Mouse (Mus musculus) spleen, postnatal 36 days (tissue): ENCODE data around the gene Fgfr2.

Source experiments
- DNase-seq, 2 experiments: peaks; one replicate each; pipeline ENCODE4 v3.0.0; 2022; ENCODE audit warnings: low spot score in 2 of 2, mixed read lengths in 1 of 2

Fgfr2 gene

DNA sequence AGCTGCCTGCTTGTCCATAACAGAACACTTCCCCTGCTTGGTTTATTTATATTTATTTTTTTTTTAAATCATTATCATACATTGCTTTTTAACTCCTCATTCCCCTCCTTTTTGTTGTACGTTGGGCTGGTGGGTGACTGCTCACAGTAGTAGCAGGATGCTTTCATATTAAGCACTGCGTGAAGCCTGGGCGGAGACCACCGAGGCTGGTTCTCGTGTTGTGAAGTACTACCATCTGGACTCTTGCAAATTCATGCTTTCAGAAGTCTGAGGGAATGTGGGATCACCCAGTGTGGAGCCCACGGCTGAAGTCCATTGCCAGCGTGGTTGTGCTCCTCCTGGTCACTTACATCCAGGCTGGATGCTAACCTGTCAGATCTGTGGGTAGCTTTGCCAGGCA lies 2391.4 kb downstream of the Fgfr2 start:
- no peak for DNase-seq

DNA sequence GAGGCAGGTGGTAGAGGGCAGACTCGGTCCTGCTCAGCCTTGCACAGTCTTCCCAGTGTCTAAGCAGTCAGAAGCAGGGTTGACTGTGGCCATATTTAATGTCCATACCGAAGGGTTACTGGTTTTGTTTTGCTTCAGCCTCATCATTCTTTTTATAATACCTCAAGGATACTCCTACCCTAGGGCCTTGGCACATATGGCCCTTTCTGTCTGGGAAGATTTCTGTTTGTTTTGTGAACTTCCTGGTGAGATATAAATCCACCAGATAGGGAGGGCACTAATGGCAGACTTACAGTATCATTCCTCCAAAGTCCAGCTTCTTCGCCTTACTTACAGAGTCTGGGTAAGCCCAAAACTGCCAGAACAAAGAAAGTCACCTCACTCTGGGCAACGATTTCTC lies 2395.6 kb downstream of the Fgfr2 start:
- no peak for DNase-seq

DNA sequence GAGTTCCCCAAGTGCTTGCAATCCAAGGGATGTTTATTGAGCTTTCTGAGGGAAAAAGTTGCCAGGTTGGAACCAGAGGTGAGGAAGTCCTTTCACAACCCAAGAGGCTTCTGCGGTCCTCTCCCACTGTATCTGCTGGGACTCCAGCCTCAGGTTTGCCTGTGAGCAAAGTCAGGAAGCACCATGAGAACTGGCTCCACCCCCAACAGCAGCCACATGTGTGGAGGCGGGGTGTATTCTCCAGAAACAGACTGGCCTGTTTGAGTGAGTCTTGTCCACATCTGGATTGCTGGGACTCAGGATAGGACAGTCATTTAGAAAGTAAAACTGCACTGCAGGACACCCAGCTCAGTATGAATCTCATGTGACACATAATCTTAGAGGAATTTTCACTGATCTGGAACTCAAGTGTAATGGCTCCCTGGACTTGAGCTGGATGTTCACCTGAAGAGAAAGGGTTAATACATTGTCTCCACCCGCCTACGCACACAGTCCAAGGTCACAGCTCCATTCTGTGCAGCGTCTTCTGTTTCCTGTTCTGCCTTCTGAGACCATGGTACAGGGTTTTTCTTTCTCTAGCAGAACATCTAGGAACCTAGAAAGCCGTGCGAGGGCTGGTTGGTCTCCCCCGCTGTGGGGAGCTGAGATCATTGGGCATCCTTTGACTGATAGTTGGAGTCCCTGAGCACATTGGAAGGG lies 2396.3 kb downstream of the Fgfr2 start:
- no peak for DNase-seq

DNA sequence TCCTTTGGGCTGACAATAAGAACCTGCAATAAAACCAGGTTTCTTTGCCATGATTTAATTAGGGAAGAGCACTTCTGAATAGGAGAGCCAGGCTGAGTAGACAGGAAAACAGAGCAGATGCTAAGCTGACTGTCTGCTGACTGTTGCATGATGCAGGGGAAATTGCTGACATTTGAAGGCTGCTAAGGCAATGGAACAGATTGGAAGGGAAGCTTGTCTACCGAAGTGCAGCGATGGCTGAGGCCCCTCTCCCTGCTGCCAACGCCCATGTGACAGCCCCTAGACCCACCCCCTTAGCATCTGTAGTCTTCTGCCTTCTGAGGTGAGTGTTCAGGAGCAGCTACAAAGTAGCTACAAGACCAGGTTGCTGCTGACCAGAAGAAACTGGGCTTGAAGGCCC lies 2397.0 kb downstream of the Fgfr2 start:
- DNase-seq: no peak

DNA sequence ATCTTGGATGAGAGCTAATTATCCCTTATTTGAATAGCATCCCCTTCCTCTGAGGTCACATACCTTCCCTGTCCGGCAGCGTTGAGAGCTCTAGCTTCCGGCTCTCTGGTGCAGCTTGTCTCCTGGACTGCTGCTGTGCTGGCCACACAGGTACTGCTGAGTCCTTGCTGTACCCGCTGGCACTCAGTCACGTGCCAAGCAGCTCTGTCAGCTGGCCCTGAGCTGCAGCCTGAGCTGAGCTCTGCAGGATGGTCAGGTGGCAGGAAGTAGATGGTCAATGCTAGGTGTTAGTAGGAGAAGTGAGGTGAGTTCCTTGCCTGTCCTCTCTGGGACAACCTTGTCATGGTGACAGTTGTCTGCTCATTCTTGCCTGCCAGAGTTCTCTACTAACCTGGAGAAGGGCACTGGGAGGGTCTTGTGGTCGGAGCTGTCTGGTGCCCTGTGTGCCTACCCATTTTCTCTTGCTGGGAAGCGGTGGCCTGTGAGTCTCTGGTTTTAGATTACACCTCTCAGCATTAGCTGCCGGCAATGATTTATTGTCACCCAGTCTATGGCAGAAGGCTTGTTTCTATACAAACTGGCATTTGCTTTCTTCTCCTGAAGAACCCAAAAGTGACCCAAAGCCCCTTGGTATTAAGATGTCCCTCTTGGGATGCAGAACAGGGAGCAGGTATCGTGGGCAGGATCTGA lies 2402.4 kb downstream of the Fgfr2 start:
- DNase-seq: no peak

DNA sequence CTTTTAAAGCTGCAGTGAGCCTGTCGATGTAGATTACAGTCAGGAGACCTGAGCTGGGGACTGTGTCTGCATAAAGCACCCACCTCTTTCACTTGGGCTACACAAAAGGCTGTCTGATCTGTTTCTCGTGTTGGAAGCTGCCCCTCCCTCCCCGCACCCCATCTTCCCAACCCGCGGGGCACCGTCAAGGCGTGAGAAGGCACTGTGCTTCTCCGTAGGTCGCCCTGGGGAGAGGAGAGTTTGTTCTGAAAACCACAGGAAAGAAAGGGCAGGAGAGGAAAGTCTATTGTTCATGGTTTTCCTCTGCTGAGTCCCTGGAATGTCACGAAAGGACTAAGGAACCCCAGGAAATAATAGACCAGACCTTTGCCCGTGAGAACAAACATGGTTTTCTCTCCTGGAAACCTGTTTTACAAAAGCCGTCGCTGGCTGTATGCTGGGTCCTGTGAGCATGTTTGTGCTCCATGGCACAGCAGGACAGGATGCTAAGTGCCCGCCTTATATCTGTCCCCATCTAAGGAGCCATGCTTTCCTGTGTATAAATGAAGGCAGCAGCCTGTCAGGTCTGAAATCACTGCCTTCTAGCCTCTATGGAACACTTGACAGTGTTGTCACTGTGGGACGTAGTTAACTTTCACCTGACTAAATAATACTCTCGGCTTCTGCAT lies 2403.1 kb downstream of the Fgfr2 start:
- DNase-seq: no peak

DNA sequence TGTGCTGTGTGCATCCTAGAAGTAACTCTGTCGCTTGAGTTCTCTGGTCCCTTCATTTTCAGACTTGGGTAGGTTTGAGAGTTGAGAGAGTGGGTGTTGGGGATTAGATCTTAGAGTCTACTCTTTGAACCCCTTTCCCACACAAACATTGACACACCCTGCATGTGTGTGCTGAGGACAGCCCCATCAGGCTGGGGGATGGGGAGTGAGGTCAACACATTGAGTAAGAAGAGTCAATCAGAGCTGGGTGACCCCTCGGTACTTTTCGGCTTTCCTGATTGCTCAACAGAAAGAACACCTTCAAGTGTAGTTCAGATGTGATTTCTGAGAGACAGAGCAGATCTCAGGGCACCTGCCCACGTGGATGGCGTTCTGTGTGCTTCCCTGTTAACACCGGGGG lies 2406.2 kb downstream of the Fgfr2 start:
- DNase-seq: no peak

DNA sequence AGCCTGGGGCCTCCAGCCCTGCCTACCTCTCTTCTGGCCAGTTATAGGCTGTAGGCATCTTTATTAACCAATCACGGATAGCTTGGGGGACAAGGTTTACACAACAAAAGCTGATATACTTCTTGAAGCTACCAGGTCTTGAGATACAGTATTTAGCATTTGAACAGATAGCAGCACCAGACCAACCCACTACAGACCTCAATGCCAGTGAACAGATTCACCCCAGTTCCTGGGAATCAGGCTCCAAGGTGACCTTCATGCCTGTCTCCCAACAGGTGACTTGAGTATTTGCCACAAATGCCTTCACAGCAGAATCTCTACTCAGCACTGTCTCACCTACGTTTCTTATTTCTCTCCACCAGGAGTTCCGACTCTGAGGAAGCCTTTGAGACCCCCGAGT lies 2406.8 kb downstream of the Fgfr2 start:
- no peak for DNase-seq

DNA sequence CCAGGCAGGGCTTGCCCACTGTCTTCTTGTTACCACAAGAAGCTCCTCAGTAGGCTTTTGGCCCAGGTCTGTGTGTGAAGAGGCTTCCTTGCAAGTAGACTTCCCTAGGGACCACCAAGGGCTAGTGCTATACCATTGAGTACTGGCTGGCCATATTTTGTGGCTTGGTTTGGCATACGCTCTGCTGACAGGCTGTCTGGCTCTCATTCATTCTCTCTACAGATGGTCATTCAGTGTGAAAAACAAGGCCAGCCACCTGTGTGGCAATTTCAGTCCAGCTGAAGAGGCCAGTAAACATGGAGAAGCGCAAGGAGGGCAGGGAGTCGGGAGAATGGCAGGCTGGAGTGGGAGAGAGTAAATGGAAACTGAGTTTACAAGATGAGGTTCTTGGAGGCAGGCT lies 2407.7 kb downstream of the Fgfr2 start:
- no peak for DNase-seq

DNA sequence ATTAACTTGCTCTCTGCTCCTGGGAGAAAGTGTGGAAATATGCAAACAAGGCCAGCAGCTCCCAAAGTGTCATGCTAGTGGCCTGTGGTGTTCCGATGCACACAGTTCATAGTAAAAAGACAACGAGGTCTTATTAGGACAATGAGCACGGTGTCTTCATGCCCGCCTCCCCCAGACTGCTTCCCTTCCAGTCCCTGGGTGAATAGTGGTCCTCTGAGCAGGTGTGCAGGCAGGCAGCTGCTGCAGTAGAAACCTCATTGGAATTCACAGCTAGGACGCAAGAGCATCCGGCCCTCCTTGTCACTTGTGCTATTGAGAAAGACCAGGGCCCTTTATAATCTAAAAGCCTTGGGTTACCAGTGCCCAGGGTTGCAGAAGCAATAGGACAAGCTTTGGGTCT lies 2409.8 kb downstream of the Fgfr2 start:
- no peak for DNase-seq

DNA sequence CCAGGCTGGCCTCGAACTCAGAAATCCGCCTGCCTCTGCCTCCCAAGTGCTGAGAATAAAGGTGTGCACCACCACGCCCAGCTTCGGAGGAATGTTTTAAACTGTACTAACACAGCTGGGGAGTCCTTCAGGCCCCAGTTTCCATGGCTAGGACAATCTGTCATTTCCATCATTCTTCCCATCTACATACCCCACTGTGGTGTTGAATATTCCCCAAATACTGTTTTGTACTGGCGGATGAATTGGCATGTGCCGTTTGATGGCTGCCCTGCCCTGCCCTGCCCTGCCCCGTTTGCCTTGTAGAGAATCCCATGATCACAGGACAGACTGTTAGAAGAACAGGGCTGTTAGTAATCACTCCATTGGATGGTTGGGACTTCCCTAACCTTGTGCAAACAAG lies 2411.3 kb downstream of the Fgfr2 start:
- no peak for DNase-seq

DNA sequence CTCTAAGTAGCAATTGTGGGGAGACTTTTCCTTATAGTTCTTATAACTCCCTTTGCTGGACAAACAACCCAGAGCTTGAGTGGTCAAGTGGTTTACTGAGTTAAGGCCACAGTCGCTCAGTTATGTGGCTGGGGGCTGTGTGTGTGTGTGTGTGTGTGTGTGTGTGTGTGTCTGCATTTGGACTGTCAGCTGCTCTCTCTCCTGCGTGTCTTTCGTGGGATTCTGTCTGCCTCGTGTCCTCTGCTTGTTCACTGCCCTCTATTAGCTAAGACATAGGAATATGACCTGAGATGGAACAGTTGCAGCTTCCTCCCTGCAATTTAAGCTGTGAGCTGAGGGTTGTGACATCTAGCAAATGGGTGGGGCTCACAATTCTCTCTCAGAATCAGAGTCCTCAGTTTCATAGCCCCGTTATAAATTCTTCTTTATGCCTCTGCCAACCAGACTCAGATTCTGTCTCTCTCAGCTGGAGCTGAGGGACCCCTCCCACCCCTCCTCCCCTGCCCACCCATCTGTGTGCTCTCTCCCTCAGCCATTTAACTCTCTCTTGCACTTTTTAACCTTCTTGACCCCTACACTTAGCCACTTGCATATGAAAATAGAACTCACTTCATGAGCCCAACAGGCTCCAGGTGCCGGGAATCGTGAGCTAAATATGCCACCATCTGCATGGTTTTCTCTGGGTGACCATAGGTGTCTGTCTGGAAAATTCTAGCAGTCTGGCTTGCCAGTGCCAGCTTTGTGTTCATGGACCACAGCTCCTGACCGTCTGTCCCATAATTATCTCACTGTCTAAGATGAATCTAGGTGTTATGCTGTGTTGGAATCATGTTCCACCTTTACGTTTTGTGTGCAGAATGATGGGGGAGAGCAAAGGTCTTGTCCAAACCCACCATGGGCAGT lies 2413.5 kb downstream of the Fgfr2 start:
- no peak for DNase-seq

DNA sequence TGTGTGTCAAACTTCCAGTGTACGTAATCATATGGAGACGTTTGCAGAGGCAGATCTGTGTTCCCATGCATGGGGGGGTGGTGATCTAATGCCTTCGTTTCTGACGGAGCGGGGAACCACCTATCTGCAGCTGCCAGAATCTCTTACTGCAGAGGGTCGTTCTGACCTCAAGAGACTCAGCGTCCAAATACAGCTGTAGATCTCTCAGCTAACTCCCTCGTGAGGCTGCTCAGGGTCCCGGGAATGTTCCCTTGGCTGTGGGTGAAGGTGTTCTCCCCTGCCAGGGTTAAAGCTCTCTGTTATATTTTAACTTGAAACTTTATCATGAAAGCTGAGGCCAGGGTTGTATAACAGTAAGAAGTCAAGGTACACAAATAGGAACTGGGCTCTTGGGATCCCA lies 2414.2 kb downstream of the Fgfr2 start:
- no peak for DNase-seq

DNA sequence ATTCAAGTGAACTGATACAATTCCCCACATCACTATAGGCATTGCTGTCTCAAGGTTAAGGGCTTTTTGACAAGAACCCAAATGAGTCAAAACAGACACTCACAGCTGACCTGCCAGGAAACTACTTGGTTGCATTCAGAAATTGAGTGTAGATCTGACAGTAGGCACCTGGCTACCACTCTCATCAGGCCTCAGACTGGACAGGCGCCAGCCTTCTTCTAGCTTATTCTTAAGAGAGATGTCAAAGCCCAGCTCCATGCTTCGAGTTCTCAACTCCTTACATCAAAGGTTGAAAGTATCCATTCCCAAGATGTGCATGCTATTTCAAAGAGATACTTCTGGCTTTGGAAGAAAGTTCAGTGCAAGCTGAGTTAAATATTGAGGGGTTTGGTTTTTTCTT lies 2417.9 kb downstream of the Fgfr2 start:
- DNase-seq: no peak

DNA sequence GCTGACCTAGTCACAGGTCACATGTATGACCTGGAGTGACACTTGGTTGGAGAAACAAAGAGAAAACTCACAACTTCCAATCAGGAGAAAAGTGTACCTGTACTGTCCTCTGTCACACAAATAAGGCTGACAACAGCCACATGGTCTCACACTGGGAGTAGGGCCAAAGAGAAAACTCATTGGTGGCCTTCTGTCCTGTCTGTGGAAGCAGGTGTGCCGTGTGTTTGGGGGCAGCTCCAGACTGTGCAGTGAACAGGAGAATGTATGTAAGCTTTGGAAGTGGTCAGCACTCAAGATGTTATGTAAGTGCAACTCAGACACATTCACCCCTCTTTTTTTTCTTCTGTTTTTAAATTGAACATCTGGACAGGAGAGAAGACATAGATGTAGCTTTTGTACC lies 2421.8 kb downstream of the Fgfr2 start:
- DNase-seq: no peak

DNA sequence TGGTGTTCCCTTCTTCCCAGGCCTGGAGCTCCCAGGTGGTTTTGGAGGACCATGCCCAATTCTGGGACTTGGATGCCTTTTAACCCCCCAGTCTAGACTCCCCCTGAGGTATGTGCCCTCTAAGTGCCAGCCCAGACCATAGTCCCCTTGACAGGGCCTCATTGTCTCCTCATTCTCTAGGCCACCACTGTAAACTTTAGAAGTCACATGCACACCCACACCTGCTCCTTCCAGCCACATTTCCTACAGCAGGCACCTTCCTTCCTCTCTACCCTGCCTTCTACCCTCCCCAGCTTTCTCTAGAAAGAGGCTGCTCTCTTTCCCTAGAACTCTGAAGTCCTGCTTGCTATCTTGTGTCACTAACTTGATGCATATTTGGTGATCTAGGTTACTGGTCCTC lies 2424.7 kb downstream of the Fgfr2 start:
- no peak for DNase-seq

DNA sequence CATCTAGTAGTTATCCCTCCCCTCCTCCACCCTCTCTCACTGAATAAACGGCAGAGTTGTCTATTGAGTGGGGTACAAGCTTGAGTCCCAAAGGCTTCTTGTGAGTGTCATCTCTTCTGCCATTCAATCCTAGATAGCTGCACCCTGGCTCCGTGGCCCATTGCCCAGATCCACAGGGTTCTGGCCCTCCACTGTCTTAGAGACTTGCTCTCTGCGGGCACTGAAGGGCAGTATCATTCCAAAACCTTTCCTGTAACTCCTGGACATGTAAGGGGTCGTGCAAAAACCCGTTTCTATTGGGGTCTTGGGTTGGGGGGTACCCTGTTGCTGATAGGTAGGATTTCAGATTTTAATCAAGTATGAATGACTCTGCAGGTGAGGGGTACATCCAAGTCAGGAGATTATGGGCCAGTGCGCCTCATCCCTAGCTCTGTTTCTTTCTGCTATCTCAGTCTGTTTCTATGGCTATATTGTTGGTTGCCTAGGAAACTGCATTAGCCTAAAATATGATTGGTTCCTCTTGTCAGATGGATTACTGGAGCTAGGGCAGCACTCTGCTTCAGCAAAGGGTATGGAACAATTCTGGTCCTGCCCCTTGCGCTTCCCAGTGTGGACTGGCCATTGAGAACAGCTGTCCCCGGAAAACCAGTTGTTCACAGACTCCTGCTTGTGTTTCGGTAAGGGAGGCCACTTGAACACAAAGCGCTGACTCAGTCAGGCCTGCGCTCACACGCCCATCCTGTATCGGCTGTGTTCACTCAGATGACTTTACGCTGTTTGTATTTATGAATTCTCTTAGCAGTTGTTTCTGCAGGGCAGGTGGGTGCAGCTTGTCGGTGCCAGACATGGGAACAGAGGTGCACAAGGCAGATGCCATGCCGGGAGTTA lies 2426.6 kb downstream of the Fgfr2 start:
- no peak for DNase-seq

DNA sequence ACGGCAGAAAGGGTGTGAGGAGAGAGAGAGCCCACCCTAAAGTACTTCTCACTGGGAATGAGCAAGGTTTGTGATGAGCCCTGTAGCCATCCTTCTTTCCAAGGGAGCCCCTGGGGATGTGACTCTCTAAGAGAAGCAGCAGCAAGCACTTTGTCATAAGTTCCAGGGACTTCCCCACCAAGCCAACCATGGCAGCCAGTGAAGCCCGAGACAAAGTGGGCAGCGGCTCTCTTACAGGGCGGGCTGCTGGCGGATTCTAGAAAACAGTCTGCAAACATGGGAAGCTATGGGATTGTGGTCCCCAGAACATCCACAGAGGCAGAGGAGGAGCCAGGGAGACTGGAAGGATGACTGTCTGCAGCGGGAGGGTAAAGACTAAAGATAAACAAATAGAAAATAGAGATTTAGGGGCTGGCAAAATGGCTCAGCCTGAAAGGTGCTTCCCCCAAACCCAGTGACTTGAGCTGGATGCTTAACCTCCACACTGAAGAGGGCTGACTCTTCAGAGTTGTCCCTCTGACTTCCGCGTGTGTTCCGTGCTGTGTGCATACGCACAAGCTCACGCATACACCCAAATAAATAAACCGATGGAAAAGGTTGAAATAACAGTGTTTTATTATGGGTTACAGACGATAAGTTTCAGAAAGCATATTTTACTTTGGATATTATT lies 2427.3 kb downstream of the Fgfr2 start:
- DNase-seq: no peak

DNA sequence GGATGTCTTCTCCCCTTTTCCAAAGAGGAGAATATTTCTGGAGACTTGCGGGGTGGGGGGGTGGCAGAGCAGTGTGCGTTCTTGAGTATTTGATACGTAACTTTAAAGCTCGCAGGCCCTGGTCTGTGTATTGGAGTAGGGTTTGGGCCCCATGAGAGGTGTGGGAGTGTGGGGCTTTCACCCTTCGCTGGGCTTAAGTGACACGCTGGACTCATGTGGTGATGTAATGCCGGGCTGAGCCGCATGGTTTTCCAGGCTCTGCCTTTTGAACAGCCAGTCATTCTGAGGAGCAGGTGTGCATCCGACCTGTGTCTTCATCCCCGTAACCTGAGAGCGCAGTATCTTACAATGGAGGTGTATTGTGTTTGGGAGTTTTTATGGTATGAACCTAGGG lies 2429.4 kb downstream of the Fgfr2 start:
- no peak for DNase-seq

DNA sequence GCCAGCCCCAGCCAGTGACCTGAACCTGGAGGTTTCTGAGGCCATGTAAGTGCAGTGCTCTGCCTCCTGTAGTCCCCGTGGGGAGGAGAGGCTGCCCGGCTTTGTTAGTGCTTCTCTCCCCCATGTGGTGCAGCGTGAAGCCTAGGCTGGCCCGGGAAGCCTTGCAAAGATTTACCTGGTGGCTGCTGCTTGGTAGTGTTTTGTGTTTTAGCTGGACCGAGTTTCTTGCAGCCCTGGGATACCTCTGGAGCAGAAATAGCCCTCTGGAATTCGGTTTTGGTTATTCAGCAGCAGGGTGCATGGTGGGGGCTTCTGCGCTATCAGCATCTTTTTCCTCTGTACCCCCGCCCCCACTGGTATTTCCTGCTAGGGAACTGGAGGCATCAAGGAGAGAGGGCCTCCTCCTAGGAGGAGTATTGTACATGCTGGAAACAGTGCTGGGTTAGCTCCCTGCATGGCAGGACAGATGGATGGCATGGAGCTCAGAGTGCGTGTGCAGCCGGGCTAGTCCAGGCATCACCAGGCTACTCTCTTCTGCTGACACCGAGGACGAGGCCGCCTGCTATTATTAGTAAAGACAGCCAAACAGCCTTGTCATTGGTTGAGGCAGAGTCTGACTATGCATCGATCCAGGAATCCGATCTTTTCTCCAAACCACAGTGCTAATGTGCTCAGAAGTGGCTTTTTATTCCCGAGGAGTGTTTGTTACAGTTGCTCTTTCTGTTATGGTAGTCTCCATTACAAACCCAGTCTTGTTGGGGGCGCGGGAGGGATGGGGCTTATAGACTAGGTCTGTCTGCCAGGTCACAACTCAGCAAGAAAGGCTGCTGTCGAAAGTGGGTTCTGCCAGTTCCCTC lies 2430.0 kb downstream of the Fgfr2 start:
- no peak for DNase-seq
